Mouse (Mus musculus) cerebellum, postnatal 25 days (tissue): ENCODE results near the gene Cox8c.

Experiments used
- DNase-seq, 2 experiments: peaks; one replicate each; pipeline ENCODE4 v3.0.0; 2021; ENCODE audit warnings: mixed read lengths in 2 of 2

Cox8c gene

DNA sequence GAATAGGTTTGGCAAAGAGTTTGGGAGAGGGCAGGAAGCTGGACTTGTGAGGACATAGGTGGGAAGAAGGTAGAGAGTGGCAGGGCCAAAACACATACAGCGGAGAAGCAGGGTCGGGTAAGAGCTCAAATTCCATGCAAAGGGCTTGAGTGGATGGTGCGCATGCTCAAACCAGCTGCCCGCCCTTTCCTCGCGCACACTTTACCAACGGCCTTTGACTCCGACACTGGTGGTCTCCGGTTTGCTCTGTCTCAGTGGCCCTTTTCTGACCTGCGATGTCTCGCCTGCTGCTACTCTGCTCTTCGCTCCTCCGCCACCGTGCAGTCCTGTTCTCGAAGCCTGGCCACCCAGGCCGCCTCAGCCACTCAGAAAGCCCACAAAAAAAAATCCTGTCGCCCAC, at the start of gene Cox8c:
Cox8c (plus strand) TSS at position 226 of the 400 bp plus-strand sequence.
- DNase-seq: no peak

DNA sequence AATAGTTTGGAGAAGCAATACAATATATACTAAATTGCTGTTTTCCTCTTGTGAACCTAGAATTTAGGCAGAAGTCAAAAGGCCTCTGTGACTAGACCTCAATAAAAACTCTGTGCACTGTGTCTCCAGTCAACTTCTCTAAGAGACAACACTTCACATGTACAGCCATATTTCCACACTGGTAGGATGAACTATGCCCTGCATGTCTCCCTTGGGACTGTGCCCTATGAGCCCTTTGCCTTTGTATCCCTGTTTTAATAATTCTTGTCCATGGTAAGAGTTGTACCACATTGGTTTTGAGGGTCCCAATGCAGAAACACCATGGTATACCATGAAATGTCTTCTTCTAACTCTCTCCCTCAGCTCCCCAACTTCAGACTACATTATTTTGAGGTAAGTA, 38.3 kb upstream of the Cox8c start:
- DNase-seq: no peak

DNA sequence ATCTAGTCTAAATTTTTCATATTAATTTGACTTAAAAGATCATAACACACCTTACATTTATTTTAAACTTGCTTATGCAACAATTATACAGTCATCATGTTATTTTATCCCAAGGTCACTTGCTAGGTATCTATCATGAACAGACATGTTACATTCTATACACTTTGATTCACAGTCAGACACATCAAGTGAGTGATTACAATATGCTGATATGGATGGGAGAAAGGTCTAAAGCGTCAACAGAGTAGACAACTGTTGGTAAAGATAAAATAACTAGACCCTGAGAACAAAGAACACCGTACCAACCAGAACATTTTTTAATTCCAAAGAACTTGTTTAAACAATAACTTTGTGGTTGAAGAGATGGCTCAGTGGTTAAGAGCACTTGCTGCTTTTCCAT, 29.3 kb upstream of the Cox8c start:
- no peak for DNase-seq

DNA sequence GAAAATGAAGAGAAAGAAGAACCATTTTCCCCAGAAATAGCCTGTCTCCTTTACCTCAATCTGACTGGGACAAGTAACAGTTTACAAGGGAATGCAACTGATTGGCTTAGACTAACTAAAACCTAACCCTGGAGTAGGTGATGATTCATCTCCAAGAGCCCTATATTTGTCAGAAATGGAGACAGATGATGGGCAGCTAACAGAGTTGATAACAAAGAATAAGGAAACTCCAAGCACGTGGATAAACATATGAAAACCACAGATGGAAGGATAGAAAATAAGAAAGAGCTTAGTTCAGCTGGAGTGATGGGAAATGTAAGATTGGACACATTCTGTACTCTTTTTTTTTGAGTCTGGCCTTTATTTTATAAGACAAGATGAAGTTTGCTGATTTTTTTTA, 28.6 kb upstream of the Cox8c start:
- DNase-seq: no peak

DNA sequence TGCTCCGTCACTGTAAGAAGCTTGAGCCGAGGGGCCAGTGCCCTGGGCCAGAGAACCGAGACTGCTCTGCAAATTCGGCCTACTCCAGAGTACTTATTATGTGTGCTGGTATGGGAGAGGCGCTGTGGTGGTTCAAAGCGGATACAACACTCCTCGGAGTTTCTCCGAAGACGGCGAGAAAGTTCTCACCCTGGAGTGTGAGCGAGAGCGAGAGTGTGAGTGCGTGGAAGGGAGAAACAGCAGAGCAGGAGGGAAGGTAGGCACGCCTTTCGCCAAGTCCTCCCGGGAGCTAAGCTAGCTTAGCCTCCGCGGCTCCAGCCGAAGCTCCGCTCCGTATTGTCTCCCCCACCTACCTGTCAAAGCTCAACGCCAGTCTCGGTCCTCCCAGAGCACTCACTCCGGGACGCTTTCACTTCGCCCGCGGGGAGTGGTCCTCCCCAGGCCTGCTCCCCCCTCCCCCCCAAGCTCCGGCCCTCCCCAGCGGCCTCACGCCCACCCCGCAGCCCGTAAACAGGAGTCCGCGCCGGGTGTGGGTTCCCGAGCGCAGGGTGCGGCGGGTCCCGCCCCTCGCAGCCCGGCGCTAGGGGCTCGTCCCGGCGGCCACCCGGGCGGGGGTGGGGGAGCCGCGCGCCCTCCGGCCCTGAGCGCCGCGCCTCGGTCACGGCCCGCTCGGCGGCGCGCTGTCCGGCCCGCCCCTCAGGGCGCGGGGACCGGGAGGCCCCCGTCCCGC, 21.6 kb upstream of the Cox8c start:
- DNase-seq: peak in 1 of 2 experiments; percentile 54

DNA sequence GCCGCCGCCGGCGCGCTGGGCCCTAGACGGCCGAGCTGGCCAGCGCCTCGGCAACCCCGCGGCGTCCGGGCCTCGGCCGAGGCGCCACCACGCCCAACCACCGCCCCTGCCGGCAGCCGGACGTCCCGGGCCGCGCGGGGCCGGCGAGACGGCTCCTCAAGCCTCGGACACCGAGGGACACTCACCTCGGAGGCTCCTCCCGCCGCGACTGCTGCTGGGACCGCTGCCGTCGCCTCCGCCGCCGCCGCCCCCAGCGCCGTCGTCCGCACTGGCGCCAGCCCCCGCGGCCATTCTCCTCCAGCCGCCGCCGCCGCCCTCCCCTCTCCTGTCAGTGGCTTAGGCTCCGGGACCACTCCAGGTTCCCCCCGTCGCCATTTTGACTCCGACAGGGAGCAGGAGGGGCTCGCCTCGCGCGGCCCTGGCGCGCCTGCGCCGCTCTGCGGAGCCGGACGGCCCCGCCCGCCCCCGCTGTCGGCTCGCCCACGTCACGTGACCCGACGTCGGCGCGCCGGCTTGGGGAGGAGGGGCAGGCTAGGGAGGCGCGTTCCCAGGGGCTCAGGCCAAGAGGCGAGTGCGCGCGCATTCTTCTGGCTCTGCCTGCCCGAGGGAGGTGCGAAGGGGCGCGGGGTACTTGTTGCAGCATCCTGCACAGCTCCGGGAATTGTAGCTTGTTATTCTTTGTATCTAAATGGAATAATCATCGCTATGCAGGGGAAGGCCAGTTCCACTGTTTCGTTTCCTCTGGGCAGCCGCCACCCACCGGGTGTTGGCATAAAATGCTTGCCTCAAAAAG, 20.9 kb upstream of the Cox8c start, which contains the start of gene Btbd7:
Btbd7 (minus strand) TSS at position 441 of the 793 bp plus-strand sequence.
- DNase-seq: peak; percentile 97 to 99

DNA sequence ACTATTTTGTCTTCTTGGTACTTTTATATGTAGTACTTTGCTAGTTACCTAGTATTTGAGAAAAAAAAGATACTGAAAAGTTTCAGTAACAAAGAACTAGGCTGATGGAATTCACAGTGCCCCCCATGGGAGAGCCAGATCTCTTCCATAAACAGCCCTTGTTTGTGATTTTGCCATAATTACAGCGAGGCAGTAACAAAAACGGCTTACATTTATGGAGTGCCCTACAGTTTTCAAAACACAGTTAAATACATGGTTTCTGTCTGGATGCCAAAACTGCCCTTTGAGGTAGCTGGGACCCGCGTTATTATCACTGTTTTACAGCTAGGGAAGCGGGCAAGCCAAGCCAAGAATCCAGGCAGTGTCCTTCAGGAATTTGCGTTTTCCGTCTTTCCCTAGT, 20.2 kb upstream of the Cox8c start:
- no peak for DNase-seq

DNA sequence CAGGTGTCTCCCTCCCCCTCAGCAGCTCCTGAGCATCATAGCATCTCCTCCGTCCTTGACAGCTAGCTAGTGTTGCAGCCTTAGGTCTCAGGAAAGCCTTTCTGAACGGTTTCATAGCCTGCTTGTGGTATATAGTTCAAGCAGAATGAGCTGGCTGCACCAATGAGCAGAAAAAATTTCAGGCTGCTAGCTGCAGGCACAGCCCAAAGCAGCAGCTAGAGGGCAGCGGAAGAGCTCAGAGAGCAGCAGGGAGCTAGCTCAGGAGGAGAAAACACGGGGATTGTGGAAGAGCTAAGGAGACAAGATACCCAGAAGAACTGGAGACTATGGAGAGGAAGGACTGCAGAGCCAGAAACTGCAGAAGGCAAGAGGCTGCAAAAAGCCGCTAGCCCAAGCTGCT, 13.4 kb upstream of the Cox8c start:
- peak; percentile 48 to 65 for DNase-seq

DNA sequence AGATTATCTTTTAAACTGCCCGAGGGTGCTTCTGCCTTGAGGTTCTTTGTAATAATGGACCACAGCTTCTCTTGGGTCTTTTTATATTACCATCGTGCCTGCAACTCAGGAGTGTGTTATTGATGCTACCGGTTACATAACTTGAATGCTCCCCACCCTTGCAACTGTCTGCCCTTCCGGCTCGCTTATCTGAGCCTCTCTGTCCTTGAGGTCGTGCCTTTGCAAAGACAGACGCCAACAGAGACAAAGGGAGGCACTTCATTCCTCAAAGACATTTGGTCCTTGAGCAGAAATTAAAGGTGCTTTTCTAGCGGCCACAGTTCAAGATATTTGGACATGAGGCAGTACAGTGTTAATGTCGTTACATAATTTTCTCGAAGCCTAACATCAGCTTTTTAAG, 11.8 kb upstream of the Cox8c start:
- DNase-seq: no peak

DNA sequence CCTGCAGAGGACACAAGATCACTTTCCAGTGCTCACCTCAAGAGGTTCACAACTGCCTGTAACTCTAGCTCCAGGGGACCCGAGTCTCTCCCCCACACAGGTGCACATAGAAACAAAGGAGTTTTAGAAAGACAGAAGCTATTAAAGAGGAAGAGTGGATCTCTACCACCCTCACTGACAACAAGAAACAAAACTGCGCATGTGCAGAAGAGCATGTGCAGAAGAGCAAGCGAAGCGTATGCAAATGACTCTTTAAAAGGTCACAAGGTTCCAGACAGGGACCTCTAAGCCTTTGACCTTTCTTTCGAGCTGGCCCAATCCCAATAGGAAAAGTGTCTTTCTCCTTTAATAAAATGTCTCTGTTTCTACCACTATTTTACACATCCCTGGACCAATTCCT, 10.5 kb upstream of the Cox8c start:
- no peak for DNase-seq

DNA sequence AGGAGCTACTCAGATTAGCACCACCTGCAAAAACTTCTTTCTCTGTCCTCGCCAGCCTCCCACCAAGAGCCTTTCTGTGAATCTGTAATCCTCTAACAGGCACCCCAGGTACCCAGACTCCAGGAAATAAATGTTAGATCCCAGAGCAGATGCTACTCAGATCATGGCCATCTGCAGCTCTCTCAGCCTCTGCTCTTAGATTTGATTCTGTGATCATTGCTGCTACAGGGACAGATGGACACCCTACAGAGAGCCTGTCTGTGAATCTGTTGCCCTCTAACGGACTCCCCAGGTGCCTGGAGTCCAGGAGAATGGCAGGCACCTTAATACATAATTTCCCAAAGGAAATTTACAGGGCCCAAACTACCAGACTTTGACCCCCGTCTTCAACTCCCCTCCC, 9.1 kb downstream of the Cox8c start:
- peak; percentile 86 for DNase-seq

DNA sequence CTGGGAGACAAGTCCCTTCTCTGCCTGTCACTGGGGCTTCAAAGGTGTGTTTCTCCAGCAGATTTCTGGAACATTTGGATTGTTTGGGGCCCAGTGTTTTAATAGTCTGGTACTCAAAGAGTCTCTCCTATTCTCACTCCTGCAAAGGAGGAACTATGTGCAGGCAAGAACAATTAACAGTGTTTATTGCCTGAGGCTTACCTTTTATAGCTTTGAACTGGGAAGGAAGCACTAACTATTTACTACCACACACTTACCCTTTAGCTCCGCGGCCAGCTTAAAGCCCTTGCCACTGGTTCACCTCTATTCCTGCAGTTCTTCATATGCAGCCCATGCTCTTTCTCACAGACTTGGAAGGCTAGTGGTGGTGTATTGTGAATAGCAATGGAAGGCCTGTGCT, 17.0 kb downstream of the Cox8c start:
- DNase-seq: no peak

DNA sequence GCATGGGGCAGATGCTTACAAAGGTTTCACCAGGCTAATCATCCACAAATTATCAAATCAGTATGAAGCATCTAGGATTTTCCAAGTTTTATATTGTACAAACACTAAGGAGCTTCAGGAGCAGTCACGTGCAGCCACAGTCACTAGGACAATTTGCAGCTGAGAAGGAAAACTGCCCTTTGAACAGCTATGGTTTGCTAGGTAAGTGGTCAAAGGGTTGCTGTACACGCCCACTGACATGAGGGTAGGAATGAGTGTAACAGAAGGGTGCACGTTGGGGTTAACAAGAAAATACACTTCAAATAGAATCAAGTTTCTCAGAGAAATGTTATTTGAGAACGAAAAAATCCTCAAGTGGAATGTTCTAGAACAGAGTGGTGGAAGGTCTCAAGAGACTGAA, 30.6 kb downstream of the Cox8c start:
- DNase-seq: no peak

DNA sequence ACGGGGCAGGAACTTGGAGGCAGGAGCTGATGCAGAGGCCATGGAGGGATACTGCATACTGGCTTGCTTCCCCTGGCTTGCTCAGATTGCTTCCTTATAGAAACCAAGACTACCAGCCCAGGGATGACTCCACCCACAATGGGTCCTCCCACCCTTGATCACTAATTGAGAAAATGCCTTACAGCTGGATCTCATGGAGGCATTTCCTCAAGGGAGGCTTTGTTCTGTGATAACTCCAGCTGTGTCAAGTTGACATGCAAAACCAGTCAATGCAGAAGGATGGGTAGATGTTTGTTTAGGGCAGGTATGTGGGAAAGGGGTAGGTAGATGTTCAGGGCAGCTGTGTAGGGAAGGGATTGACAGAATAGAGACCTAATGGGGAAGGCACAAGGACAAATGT, 31.2 kb downstream of the Cox8c start:
- DNase-seq: no peak

DNA sequence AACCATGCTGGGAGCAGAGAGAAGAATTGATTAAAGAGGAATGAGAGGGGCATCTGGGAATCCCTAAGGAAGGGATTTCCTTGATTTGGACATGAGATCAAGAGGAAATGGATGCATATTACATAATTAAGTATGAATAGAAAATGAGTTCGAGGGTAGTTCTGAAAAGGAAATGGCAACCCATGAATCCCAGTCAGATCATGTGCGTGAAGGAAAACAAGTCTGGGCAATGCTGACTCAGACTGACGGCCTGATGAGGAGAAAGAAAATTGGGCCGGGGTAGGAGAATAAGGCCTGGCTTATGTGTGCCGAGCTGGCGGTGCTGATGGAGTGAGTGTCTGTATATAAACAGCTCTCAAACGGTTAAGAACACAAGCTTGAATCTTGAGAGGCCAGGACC, 31.7 kb downstream of the Cox8c start:
- DNase-seq: no peak

DNA sequence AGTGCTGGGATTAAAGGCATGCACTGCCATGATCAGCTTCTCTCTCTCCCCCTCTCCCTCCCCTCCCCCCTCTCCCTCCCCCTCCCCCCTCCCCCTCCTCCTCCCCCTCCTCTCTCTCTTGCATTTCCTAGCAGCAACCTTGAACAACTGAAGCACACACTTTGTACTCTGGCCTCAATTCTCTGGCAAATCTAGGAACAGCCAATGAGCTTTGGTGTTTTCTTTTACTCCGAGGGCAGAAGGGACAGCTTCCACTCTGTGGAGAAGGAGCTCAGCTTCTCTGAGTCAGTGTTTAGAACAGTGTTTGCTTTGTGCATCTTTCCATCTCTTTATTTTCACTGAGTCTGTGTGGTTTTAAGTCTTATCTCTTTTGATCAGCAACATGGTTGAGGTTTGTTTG, 36.8 kb downstream of the Cox8c start:
- DNase-seq: no peak

DNA sequence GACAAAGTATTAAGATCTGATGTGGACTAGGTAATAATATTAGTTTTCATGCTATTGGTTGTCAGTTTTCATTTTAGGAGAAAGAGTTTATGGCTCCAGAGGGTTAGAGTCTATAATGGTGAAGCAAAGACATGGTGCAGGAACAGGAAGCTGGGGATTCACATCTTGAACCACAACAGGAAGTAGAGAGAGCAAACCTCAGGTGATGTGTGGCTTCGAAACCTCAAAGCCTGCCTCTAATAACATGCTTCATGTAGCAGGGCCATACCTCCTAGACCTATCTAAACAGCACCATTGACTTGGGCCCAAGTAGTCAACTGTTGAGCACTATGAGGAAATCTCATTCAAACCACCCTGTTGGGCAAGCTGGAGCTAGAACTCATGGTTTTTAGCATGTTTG, 46.5 kb downstream of the Cox8c start:
- no peak for DNase-seq

DNA sequence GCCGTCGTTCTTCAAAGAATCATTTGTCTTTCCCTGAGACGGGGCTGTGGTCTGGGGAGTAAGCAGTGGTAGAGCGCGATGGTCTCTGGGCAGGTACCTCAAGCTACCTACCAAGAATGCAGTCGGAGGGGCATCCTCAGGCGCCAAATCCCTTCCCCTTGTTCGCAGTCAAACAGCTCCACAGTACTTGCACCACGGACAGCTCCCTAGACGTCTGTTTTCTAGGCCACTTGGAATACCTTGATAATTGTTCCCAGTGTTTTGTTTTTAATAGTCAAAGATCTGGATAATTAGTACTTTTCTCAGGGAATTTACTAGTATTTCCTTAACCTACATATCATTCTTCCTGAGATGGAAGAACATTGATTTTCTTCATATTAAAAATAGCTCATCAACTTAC, 48.7 kb downstream of the Cox8c start:
- DNase-seq: no peak

DNA sequence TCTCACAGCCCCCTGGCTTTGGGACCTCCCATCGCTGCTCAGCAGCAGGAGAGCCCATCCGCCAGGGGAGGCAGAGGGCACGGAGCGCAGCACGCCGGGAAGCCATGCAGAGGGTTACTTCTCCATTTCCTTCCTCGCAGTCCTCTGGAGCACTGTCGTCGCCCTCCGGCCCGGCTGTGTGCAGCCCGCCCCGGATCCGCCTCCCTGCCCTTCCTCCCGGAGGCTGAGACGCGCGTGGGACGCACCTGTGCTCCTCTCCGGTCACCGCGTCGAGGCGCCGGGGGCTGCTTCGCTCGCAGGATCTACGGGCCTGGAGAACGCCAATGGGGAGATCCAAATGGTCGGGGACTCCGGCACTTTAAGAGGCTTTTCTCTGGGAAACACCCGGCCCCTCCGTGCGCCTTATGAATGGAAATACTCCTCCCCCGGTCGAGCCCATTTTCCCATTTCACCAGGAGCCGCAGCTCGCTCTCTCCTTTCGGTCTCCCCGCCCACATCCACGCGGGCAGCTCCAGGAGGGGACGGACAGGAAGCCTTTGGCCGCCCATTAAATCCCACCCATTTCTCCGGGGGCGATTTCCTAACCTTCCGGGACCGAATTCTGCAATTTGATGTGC, 49.8 kb downstream of the Cox8c start, which contains the start of gene Unc79:
Unc79 (plus strand) TSS at position 82 of the 617 bp plus-strand sequence.
- DNase-seq: peak; percentile 86 to 87

DNA sequence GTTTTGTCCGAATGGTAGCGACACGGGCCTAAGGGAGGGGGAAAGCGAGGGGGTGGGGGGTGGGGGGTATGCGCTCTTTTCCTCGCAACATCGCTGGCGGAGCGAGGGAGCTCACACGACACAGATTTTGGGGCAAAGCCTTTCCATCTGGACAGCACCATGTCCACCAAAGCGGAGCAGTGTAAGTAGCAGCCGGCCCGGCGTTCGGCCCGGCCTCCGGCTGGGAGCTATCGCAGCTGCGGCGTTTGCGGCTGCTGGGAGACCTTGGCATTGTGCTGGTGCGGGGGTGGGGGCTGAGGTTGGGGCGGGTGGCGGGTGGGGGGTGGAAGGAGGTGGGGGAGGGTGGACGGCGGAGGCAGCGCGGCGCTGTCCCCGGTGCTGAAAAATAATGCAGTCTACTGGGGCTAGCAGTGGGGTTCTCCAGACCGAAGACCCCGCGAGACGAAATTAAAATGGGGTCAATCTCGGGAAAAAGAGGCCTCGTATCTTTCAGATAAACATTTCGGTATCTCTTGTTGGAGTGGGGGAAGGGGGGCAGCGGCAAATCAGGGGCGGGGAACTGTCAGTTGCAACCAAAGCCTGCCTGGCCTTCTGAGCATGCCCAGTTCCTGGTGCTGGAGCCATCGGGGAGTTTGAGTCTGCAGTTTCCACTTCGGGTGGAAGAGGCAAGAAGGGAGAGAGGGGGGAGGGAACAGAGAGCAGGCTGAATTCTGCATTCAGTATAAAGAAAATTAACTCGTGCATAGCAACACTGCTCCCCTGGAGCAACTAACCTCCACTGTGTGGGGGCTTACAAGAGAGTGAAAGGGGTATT, 50.5 kb downstream of the Cox8c start:
- DNase-seq: peak; percentile 79 to 86
